Mouse (Mus musculus): Measurements from ENCODE around the gene Rpusd2. TPM values are rescaled to one million over a fixed set of nuclear protein-coding genes. Genes with fewer than 3 reads are reported as not detected.

Rpusd2 gene
- 3.6 and 3.9 TPM in 2 replicates for polyA plus RNA-seq (2014; fragmentation: Nextera tagmentation; extraction: Ambion mirVana)

DNA sequence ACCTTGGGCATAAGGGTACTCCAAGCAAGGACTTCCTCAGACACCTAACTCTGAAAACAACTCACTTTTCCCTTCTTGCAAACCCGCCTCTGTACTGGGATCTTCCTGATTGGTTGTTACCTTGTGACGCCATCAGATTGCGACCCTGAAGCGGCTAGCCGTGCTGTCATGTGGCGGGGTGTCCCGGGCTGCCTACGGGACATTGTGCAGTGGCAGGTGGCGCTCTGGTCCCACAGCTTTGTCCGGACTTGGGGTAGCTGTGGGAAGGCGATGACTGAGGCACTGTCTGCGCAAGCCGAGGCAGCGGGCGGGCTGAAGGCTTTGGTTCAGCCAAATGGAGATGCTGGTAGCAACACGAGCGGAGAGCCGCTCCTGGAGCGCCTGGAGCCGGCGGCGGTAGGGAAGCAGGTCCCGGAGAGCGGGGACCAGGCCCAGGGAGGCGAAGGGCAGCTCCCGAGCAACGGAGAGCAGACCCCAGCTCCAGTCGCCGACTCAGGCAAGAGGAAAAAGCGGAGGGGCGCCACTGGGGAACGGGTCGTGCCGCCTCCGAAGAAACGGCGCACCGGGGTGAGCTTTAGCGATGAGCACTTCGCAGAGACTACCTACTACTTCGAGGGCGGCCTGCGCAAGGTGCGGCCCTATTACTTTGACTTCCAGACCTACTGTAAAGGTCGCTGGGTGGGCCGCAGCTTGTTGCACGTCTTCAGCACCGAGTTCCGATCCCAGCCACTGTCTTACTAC is at the start of gene Rpusd2:
Gene Rpusd2, plus strand, starts transcription at position 135 of the 741 bp plus-strand sequence.
- Histone ChIP-seq H3K4me2 (replicated peaks) (peak within 1 kb of the TSS; percentile 85), H3K9ac (peak within 1 kb of the TSS; percentile 86), H3K9me3 (ENCODE audit: control insufficient read depth, low read length) (no peaks in the 10 kb centered on the region), H3K27me3 (ENCODE audit: control insufficient read depth, insufficient read depth, low read length) (no peaks in the 10 kb centered on the region), H3K4me3 (replicated peaks; ENCODE audit: low read length) (peak within 1 kb of the TSS; percentile 96), H3K4me1 (replicated peaks; ENCODE audit: control insufficient read depth, insufficient read depth, low read length) (peaks cover 8% of the 10 kb centered on the region), H3K27ac (peak within 1 kb of the TSS; percentile 86), H3K36me3 (replicated peaks; ENCODE audit: control insufficient read depth, insufficient read depth) (peaks cover 25% of the 10 kb centered on the region)
- DNase-seq (ENCODE audit: low spot score) (peak; percentile 97), ATAC-seq (ENCODE audit: low FRiP score) (peak; percentile 96)
- under 1% methylated on average over 49 of the region's 49 CpGs for WGBS

DNA sequence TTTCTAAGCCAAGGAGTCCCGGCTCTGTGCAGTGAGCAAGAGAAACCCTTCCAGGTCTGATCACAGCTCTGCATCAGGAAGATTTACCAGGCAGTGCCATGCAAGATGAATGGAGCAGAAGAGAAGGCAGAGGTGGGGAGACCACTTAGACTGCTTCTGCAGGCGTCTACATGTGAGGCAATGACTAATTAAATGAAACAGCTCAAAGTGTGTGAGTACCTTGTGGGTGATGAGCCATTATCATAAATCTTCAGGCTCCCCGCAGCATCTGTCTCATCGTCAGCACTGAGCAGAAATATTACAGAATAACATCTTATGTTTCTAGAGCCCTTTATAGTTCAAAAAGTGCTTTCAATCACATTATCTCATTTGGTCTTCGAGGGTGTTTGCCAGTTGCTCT is 39.1 kb upstream of the Rpusd2 start:
- Histone ChIP-seq H3K4me2 (replicated peaks) (no peak overlapping the region), H3K27me3 (ENCODE audit: control insufficient read depth, insufficient read depth, low read length) (no peaks in the 10 kb centered on the region), H3K4me3 (replicated peaks; ENCODE audit: low read length) (no peak overlapping the region), H3K36me3 (replicated peaks; ENCODE audit: control insufficient read depth, insufficient read depth) (no peaks in the 10 kb centered on the region), H3K27ac (peak overlapping the region; percentile 38), H3K9me3 (ENCODE audit: control insufficient read depth, low read length) (no peaks in the 10 kb centered on the region), H3K4me1 (replicated peaks; ENCODE audit: control insufficient read depth, insufficient read depth, low read length) (peaks cover 18% of the 10 kb centered on the region; the same call in 1 of the 2 replicates), H3K9ac (peak overlapping the region; percentile 4; the same call in 1 of the 2 replicates)
- ATAC-seq (ENCODE audit: low FRiP score) (peak; percentile 57; the same call in 1 of the 2 replicates), DNase-seq (ENCODE audit: low spot score) (no peak)
- 56% methylated on average over 5 of the region's 5 CpGs for WGBS

DNA sequence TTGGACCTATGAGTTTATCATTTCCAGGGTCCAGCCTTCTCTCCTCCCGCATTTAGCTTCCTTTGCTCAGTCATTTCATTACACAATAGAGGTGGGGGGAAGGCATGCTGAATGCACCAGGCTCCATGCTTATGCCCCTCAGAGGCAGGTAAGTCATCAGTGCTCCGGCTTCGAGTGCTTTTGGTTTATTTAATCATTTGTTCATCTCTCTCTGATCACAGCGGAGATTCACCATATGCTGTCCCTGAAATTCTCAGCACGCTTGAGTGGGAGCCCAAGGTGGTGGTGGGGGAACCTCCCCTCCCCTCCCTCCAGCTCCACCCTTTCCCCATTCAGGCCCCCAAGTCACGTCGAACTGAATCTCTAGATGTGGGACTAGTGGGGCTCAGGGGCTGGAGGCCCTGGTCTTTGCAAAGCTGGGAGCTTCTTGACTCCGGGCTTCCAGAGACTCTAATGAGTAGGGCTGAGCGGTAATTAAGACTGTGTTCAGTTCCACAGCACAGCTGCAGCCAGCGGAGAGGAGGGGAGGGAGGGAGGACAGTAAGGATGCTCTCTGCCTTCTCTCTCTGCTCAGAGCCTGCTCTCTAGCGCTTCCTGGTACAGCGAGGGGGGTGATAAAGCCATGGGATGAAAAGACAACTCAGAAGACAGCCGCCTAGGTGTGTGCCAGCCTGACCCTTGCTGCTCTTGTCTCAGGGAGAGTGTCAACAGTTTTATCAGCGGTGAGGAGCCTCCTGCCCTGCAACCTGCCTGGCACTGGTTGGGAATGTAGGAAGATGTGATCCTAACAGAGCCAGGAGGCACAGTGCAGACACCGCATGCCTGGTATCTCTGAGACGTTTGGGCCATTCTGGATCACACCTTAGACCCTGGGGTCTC is 38.4 kb upstream of the Rpusd2 start:
- ATAC-seq (ENCODE audit: low FRiP score) (peak; percentile 87), DNase-seq (ENCODE audit: low spot score) (peak; percentile 55)
- Histone ChIP-seq H3K27me3 (ENCODE audit: control insufficient read depth, insufficient read depth, low read length) (no peaks in the 10 kb centered on the region), H3K4me1 (replicated peaks; ENCODE audit: control insufficient read depth, insufficient read depth, low read length) (peaks cover 18% of the 10 kb centered on the region; the same call in 1 of the 2 replicates), H3K27ac (peak overlapping the region; percentile 38), H3K4me2 (replicated peaks) (peak overlapping the region; percentile 25), H3K9me3 (ENCODE audit: control insufficient read depth, low read length) (no peaks in the 10 kb centered on the region), H3K4me3 (replicated peaks; ENCODE audit: low read length) (no peak overlapping the region), H3K9ac (peak overlapping the region; percentile 29; the same call in 1 of the 2 replicates), H3K36me3 (replicated peaks; ENCODE audit: control insufficient read depth, insufficient read depth) (no peaks in the 10 kb centered on the region)
- 29% methylated on average over 16 of the region's 16 CpGs for WGBS

DNA sequence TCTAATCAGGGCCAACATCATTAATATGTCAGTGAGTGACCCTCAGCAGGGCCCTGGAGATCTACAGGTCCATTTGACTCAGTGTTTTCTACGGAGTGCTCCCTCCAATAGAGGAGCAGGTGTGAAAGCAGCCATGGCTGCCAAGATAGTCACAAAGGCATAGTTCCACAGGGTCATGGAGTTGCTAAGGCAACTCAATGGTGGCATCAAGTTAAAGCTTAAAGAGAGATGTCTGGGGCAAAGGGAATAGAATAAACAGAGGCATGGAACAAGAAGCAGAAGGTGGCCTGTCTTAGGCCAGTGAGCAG is 37.8 kb upstream of the Rpusd2 start:
- H3K27ac ChIP-seq: peak overlapping the region; percentile 38; the same call in 1 of the 2 replicates
- no peaks in the 10 kb centered on the region for H3K36me3 ChIP-seq (replicated peaks; ENCODE audit: control insufficient read depth, insufficient read depth)
- H3K9ac ChIP-seq: peak overlapping the region; percentile 14; the same call in 1 of the 2 replicates
- H3K4me1 ChIP-seq (replicated peaks; ENCODE audit: control insufficient read depth, insufficient read depth, low read length): peaks cover 18% of the 10 kb centered on the region; the same call in 1 of the 2 replicates
- ATAC-seq (ENCODE audit: low FRiP score) (no peak; the same call in 1 of the 2 replicates), DNase-seq (ENCODE audit: low spot score) (no peak)
- H3K4me3 ChIP-seq (replicated peaks; ENCODE audit: low read length): no peak overlapping the region
- 11% methylated on average over 1 of the region's 1 CpGs for WGBS
- H3K9me3 ChIP-seq (ENCODE audit: control insufficient read depth, low read length): no peaks in the 10 kb centered on the region
- H3K4me2 ChIP-seq (replicated peaks): peak overlapping the region; percentile 25
- no peaks in the 10 kb centered on the region for H3K27me3 ChIP-seq (ENCODE audit: control insufficient read depth, insufficient read depth, low read length)

DNA sequence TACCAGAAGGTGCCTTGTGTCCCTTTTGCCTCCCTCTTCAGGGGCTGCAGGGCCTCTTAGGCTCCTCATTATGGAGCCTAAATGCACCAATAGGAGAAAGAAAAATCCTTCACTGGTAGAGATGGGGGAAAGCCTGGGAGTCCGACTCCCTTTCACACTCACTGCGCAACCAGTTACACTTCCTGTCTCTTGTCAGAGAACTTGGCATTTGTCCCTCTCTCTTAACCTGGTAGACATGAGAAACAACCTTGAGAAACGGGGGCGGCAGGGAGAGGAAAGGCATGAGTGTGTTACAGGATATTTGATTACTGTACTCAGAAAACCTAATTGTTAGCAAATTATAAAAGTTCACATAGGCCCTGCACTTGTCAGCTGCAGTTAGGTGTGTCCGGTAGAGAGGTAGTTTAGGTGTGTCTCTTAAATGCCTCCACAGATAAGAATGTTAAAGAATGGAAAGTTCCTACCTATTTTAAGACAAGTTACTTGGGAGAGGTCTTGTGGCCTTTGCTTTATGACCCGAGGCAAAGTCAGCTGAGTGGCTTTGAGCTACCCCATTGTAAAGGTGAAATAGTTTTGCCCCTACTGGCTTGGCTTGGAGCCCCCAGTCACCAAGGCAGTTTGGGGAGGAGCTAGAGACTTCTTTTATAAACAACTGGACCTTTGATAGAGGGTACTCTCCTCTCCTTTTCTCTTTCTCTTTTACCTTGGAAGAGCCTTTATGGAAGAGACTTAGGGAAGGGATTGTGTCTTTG is 36.3 kb upstream of the Rpusd2 start:
- no peaks in the 10 kb centered on the region for H3K9me3 ChIP-seq (ENCODE audit: control insufficient read depth, low read length)
- ATAC-seq (ENCODE audit: low FRiP score) (no peak), DNase-seq (ENCODE audit: low spot score) (no peak)
- WGBS: 79% methylated on average over 6 of the region's 6 CpGs
- H3K27me3 ChIP-seq (ENCODE audit: control insufficient read depth, insufficient read depth, low read length): no peaks in the 10 kb centered on the region
- H3K4me1 ChIP-seq (replicated peaks; ENCODE audit: control insufficient read depth, insufficient read depth, low read length): peaks cover 18% of the 10 kb centered on the region; the same call in 1 of the 2 replicates
- H3K27ac ChIP-seq: no peak overlapping the region
- H3K9ac ChIP-seq: no peak overlapping the region
- no peak overlapping the region for H3K4me3 ChIP-seq (replicated peaks; ENCODE audit: low read length)
- H3K4me2 ChIP-seq (replicated peaks): no peak overlapping the region
- H3K36me3 ChIP-seq (replicated peaks; ENCODE audit: control insufficient read depth, insufficient read depth): no peaks in the 10 kb centered on the region

DNA sequence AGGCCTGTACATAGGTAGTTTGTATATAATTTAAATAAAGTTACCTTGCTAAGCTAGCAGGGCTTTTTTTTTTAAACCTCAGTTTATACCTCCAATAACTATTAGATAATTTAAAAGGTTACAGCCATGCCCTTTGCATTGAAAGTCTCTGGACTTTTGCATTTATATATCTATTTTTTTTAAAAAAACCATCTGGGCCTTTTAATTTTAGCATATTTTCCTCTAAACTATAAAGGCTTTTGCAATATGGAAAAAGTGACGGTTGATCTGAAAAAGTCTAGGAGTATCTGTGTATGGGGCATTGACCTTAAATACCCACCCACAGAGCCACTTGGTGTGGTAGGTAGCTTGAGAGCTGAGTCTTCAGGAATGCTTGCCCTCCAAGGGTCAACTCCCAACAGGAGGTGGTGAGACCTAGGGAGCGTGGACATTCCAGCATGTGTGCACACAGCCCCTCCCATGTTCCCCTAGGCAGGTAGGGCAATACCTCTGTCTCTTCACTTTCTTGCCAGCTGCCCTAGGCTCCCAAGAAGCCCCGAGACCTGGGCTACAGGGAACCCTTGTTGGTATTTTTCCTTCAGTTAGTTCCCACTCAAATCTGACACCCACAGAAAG is 35.5 kb upstream of the Rpusd2 start:
- no peaks in the 10 kb centered on the region for H3K36me3 ChIP-seq (replicated peaks; ENCODE audit: control insufficient read depth, insufficient read depth)
- H3K4me2 ChIP-seq (replicated peaks): no peak overlapping the region
- no peak overlapping the region for H3K27ac ChIP-seq
- no peak for ATAC-seq (ENCODE audit: low FRiP score)
- H3K27me3 ChIP-seq (ENCODE audit: control insufficient read depth, insufficient read depth, low read length): no peaks in the 10 kb centered on the region
- DNase-seq (ENCODE audit: low spot score): no peak
- no peak overlapping the region for H3K4me3 ChIP-seq (replicated peaks; ENCODE audit: low read length)
- H3K9ac ChIP-seq: no peak overlapping the region
- H3K9me3 ChIP-seq (ENCODE audit: control insufficient read depth, low read length): no peaks in the 10 kb centered on the region
- 35% methylated on average over 3 of the region's 3 CpGs for WGBS
- peaks cover 18% of the 10 kb centered on the region; the same call in 1 of the 2 replicates for H3K4me1 ChIP-seq (replicated peaks; ENCODE audit: control insufficient read depth, insufficient read depth, low read length)

DNA sequence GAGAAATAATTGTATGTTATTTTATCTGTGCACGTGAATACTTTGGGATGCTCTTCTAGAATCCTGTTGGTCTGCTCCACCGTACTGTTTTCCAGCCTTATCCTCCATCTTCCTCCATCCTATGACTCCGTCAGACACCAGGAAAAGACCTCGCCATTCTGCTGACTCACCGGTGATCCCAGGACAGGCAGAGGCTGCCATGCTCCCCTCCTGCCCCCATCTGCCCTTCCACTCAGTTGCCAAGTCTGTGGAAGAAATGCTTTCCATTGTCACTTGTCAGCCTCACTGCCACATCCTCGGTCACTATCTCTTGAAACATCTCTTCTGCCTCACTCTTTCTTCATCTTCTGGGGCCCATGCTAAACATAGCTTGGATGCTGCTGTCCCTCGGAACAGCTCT is 27.7 kb upstream of the Rpusd2 start:
- Histone ChIP-seq H3K4me2 (replicated peaks) (no peak overlapping the region), H3K4me1 (replicated peaks; ENCODE audit: control insufficient read depth, insufficient read depth, low read length) (no peaks in the 10 kb centered on the region), H3K27me3 (ENCODE audit: control insufficient read depth, insufficient read depth, low read length) (no peaks in the 10 kb centered on the region), H3K9ac (no peak overlapping the region), H3K4me3 (replicated peaks; ENCODE audit: low read length) (no peak overlapping the region), H3K9me3 (ENCODE audit: control insufficient read depth, low read length) (no peaks in the 10 kb centered on the region), H3K36me3 (replicated peaks; ENCODE audit: control insufficient read depth, insufficient read depth) (no peaks in the 10 kb centered on the region), H3K27ac (no peak overlapping the region)
- WGBS: 84% methylated on average over 7 of the region's 7 CpGs
- DNase-seq (ENCODE audit: low spot score) (no peak), ATAC-seq (ENCODE audit: low FRiP score) (no peak)

DNA sequence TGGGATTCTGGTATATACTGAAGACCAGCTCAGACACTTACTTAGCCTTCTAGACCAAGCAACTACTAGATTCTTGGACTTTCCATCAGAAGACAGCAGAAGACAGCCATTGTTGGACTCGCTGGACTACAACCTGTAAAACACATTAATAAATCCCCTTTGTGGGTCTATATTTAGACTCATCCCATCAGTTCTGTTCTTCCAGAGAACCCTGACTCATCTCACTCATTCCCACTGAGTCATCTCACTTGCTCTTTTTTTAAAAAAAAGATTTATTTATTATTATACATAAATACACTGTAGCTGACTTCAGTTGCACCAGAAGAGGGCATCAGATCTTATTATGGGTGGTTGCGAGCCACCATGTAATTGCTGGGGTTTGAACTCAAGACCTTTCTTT is 25.2 kb upstream of the Rpusd2 start:
- no peak overlapping the region for H3K4me2 ChIP-seq (replicated peaks)
- no peaks in the 10 kb centered on the region for H3K4me1 ChIP-seq (replicated peaks; ENCODE audit: control insufficient read depth, insufficient read depth, low read length)
- no peak overlapping the region for H3K4me3 ChIP-seq (replicated peaks; ENCODE audit: low read length)
- DNase-seq (ENCODE audit: low spot score): no peak
- no peaks in the 10 kb centered on the region for H3K36me3 ChIP-seq (replicated peaks; ENCODE audit: control insufficient read depth, insufficient read depth)
- no peak overlapping the region for H3K27ac ChIP-seq
- no peaks in the 10 kb centered on the region for H3K9me3 ChIP-seq (ENCODE audit: control insufficient read depth, low read length)
- ATAC-seq (ENCODE audit: low FRiP score): no peak
- no peak overlapping the region for H3K9ac ChIP-seq
- H3K27me3 ChIP-seq (ENCODE audit: control insufficient read depth, insufficient read depth, low read length): no peaks in the 10 kb centered on the region
- 98% methylated on average over 2 of the region's 2 CpGs for WGBS

Measured in hindbrain, embryonic 14.5 days (tissue).